In the genomic region with DNA sequence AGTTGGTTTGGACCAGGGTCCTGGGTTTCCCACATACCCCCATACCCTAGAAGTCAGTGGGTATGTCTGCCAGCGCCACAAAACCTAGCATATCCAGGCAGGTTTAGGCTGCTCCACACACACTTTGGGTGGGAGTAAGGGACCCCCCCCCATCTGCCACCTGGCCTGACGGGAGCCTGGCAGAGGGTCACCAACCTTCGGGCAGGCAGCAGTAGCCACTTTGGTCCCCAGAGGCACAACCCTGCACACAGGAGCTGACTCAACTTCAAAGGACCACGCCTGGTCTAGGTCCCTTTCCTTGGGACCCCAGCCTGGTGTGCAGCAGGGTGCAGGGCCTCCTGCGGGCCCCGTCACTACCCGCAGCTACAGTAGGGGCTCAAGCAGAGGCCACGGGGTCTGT, we compare ENCODE assay signal across 27 mouse cellular contexts. TPM values are rescaled to one million over a fixed set of nuclear protein-coding genes. Genes with fewer than 3 reads are reported as not detected.
A peak's percentile ranks its signal among the peaks of the same experiment; 100 is the strongest.
DNase-seq lines count a peak whose midpoint lies in the region; ATAC-seq and TF ChIP-seq lines count a peak whose summit lies in the region.
"Had no signal": no experiment of that assay in that cellular context is flagged by ENCODE, and none has a peak within 500 bp of the region (broad histone marks: within the 10 kb centered on the region; RNA-seq: fewer than 3 reads in every experiment).

No protein-coding gene starts in this region.

- H3K9ac ChIP-seq in kidney, embryonic 16.5 days (replicated peaks; ENCODE audit: low read length), result peak overlapping the region; percentile 44
- H3K9ac ChIP-seq in stomach, embryonic 14.5 days (replicated peaks; ENCODE audit: low read depth, low read length), result no peak overlapping the region
- H3K9ac ChIP-seq: embryonic facial prominence, embryonic 15.5 days; hindbrain, embryonic 13.5 days; midbrain, embryonic 13.5 days had no signal

- WGBS in kidney, embryonic 16.5 days, result 71% methylated on average over 8 of the region's 8 CpGs
- 86% methylated on average over 8 of the region's 8 CpGs for WGBS in embryonic facial prominence, embryonic 10.5 days
- 77% methylated on average over 8 of the region's 8 CpGs for WGBS in stomach, embryonic 14.5 days

- no peaks in the 10 kb centered on the region for H3K27me3 ChIP-seq in kidney, embryonic 16.5 days (ENCODE audit: insufficient read depth, low read length)
- H3K27me3 ChIP-seq in embryonic facial prominence, embryonic 10.5 days (replicated peaks; ENCODE audit: low read depth, poor library complexity, severe bottlenecking), result no peaks in the 10 kb centered on the region; the same call in 1 of the 2 replicates
- no peaks in the 10 kb centered on the region for H3K27me3 ChIP-seq in stomach, embryonic 14.5 days (ENCODE audit: control insufficient read depth, insufficient read depth, low read length)
- H3K27me3 ChIP-seq: embryonic facial prominence, embryonic 15.5 days; hindbrain, embryonic 13.5 days; midbrain, embryonic 13.5 days; neural tube, embryonic 12.5 days had no signal

- no peak overlapping the region for H3K27ac ChIP-seq in gastrocnemius, adult 2 months
- peak overlapping the region; percentile 84 for H3K27ac ChIP-seq in kidney, embryonic 16.5 days (ENCODE audit: low read length)
- peak overlapping the region; percentile 24; the same call in 1 of the 2 replicates for H3K27ac ChIP-seq in embryonic facial prominence, embryonic 10.5 days (replicated peaks)
- peak overlapping the region; percentile 58 for H3K27ac ChIP-seq in stomach, embryonic 14.5 days (ENCODE audit: low read length)
- H3K27ac ChIP-seq: embryonic facial prominence, embryonic 15.5 days; hindbrain, embryonic 13.5 days; left cerebral cortex, adult 2 months; midbrain, embryonic 13.5 days; neural tube, embryonic 12.5 days had no signal

- H3K9me3 ChIP-seq in kidney, embryonic 16.5 days (ENCODE audit: low read length), result no peaks in the 10 kb centered on the region
- H3K9me3 ChIP-seq in embryonic facial prominence, embryonic 10.5 days, result no peaks in the 10 kb centered on the region
- no peaks in the 10 kb centered on the region for H3K9me3 ChIP-seq in stomach, embryonic 14.5 days (ENCODE audit: control insufficient read depth, low read depth, low read length)
- H3K9me3 ChIP-seq: embryonic facial prominence, embryonic 15.5 days; G1E; hindbrain, embryonic 13.5 days; midbrain, embryonic 13.5 days; neural tube, embryonic 12.5 days had no signal

- H3K36me3 ChIP-seq in kidney, embryonic 16.5 days (ENCODE audit: insufficient read depth, low read length), result peaks cover 22% of the 10 kb centered on the region
- H3K36me3 ChIP-seq in embryonic facial prominence, embryonic 10.5 days (replicated peaks), result peaks cover 53% of the 10 kb centered on the region
- no peaks in the 10 kb centered on the region; the same call in 1 of the 2 replicates for H3K36me3 ChIP-seq in stomach, embryonic 14.5 days (ENCODE audit: control insufficient read depth, insufficient read depth, low read length)
- H3K36me3 ChIP-seq: G1E had no signal

- no peak overlapping the region for H3K4me2 ChIP-seq in kidney, embryonic 16.5 days (replicated peaks; ENCODE audit: low read depth, low read length)
- H3K4me2 ChIP-seq in stomach, embryonic 14.5 days (replicated peaks; ENCODE audit: low read depth, low read length), result no peak overlapping the region
- H3K4me2 ChIP-seq: embryonic facial prominence, embryonic 15.5 days; heart, embryonic 11.5 days; hindbrain, embryonic 13.5 days; liver, embryonic 11.5 days; midbrain, embryonic 13.5 days; neural tube, embryonic 12.5 days had no signal

- H3K4me3 ChIP-seq in gastrocnemius, adult 2 months, result no peak overlapping the region
- H3K4me3 ChIP-seq in kidney, embryonic 16.5 days (ENCODE audit: low read length), result no peak overlapping the region
- H3K4me3 ChIP-seq in embryonic facial prominence, embryonic 10.5 days, result 0 out of 2 replicates have a peak overlapping the region, but pooled peaks have one; percentile 0
- no peak overlapping the region for H3K4me3 ChIP-seq in stomach, embryonic 14.5 days (ENCODE audit: low read depth, low read length)
- H3K4me3 ChIP-seq: embryonic facial prominence, embryonic 15.5 days; hindbrain, embryonic 13.5 days; left cerebral cortex, adult 2 months; midbrain, embryonic 13.5 days; neural tube, embryonic 12.5 days had no signal

- DNase-seq in gastrocnemius, adult 2 months, result peak; percentile 14
- DNase-seq in gastrocnemius, postnatal 10 days, result no peak
- DNase-seq in kidney, adult 18-20 months, result no peak
- no peak for DNase-seq in embryonic facial prominence, embryonic 10.5 days (ENCODE audit: low spot score)
- no peak for DNase-seq in ovary, postnatal 14 days (ENCODE audit: low spot score)
- DNase-seq: adrenal gland, postnatal 10 days; cerebellum, postnatal 14 days; heart, postnatal 10 days; left cerebral cortex, postnatal 4 days; spleen, adult 18-20 months; thymus, postnatal 25 days had no signal

- no peak for ATAC-seq in kidney, embryonic 16.5 days (ENCODE audit: low FRiP score, low TSS enrichment)
- ATAC-seq in stomach, embryonic 14.5 days (ENCODE audit: insufficient number of reproducible peaks, insufficient read depth, low FRiP score, low read depth), result no peak
- no peak for ATAC-seq in inflammation-experienced regulatory T-cells, adult 6 months
- ATAC-seq: activated CD4-positive, CD25-positive, alpha-beta regulatory T cell, adult 4 months; CD4-positive, CD25-positive, alpha-beta regulatory T cell, adult 4 months; forebrain, embryonic 16.5 days; midbrain, embryonic 13.5 days had no signal

- TF ChIP-seq CTCF in gastrocnemius, adult 2 months (IDR thresholded peaks at IDR 0.05), result no peak

- intact Hi-C loops in gastrocnemius, adult 2 months (cut with DNase I), result no loop called here

- H3K4me1 ChIP-seq in kidney, embryonic 16.5 days (ENCODE audit: insufficient read depth, low read length), result peaks cover 45% of the 10 kb centered on the region
- H3K4me1 ChIP-seq in embryonic facial prominence, embryonic 10.5 days, result peaks cover 45% of the 10 kb centered on the region
- peaks cover 7% of the 10 kb centered on the region for H3K4me1 ChIP-seq in stomach, embryonic 14.5 days (ENCODE audit: control insufficient read depth, insufficient read depth, low read length)

RNA-seq across cellular contexts. Expression of a gene that starts 0.5 kb away (rescaled TPM):
- total RNA-seq in gastrocnemius, adult 2 months (2021), result not detected
- under 1 TPM in 1 of 2 experiments, not detected in 1; 0.54 TPM for total RNA-seq in gastrocnemius, postnatal 10 days (2021)
- polyA plus RNA-seq in kidney, embryonic 16.5 days (2015; fragmentation: Nextera tagmentation; extraction: Ambion mirVana), result 18.2 and 18.5 TPM in 2 replicates
- polyA plus RNA-seq in embryonic facial prominence, embryonic 10.5 days (2016; fragmentation: Nextera tagmentation; extraction: Ambion mirVana), result 1.7 and 2.2 TPM in 2 replicates
- polyA plus RNA-seq in stomach, embryonic 14.5 days (2014; fragmentation: Nextera tagmentation; extraction: Ambion mirVana), result 27.6 and 33.1 TPM in 2 replicates
- polyA plus RNA-seq in inflammation-experienced regulatory T-cells, adult 6 months (2017; shearing (Covaris generic)), result not detected
- total RNA-seq: megakaryocyte, adult 5-6 weeks had no signal
- polyA plus RNA-seq: activated CD4-positive, CD25-positive, alpha-beta regulatory T cell, adult 4 months; G1E had no signal

RNA-seq across cellular contexts. Expression of a gene that starts 26.9 kb away (rescaled TPM):
- total RNA-seq in gastrocnemius, adult 2 months (2021), result 10 to 100 TPM; 18.1 to 23.0 TPM
- total RNA-seq in gastrocnemius, postnatal 10 days (2021), result 10 to 100 TPM; 26.6 to 36.8 TPM
- 190 and 194 TPM in 2 replicates for polyA plus RNA-seq in kidney, embryonic 16.5 days (2015; fragmentation: Nextera tagmentation; extraction: Ambion mirVana)
- polyA plus RNA-seq in embryonic facial prominence, embryonic 10.5 days (2016; fragmentation: Nextera tagmentation; extraction: Ambion mirVana), result 127 and 129 TPM in 2 replicates
- 67.0 and 78.0 TPM in 2 replicates for polyA plus RNA-seq in stomach, embryonic 14.5 days (2014; fragmentation: Nextera tagmentation; extraction: Ambion mirVana)
- polyA plus RNA-seq in inflammation-experienced regulatory T-cells, adult 6 months (2017; shearing (Covaris generic)), result under 1 TPM in 1 of 3 experiments, not detected in 2; 0.43 TPM

RNA-seq across cellular contexts. Expression of a gene that starts 29.5 kb away (rescaled TPM):
- not detected for total RNA-seq in gastrocnemius, adult 2 months (2021)
- under 1 TPM in 1 of 2 experiments, not detected in 1; 0.11 TPM for total RNA-seq in gastrocnemius, postnatal 10 days (2021)
- not detected in 2 replicates for polyA plus RNA-seq in kidney, embryonic 16.5 days (2015; fragmentation: Nextera tagmentation; extraction: Ambion mirVana)
- 0.05 TPM in 1 of 2 replicates, not detected in the other for polyA plus RNA-seq in embryonic facial prominence, embryonic 10.5 days (2016; fragmentation: Nextera tagmentation; extraction: Ambion mirVana)
- polyA plus RNA-seq in stomach, embryonic 14.5 days (2014; fragmentation: Nextera tagmentation; extraction: Ambion mirVana), result not detected in 2 replicates
- polyA plus RNA-seq in inflammation-experienced regulatory T-cells, adult 6 months (2017; shearing (Covaris generic)), result 1 to 10 TPM in 1 of 3 experiments, under 1 TPM in 1, not detected in 1; 0.57 to 1.1 TPM
- total RNA-seq: gastrocnemius, postnatal 4 days; heart, postnatal 10 days had no signal
- polyA plus RNA-seq: CD4-positive, CD25-positive, alpha-beta regulatory T cell, adult 4 months; embryonic facial prominence, embryonic 15.5 days; G1E; heart, embryonic 11.5 days; hindbrain, embryonic 13.5 days; midbrain, embryonic 13.5 days had no signal

RNA-seq across cellular contexts. Expression of a gene that starts 34.0 kb away (rescaled TPM):
- 10 to 100 TPM; 18.8 to 25.1 TPM for total RNA-seq in gastrocnemius, adult 2 months (2021)
- 100 to 1,000 TPM in 1 of 2 experiments, 10 to 100 TPM in 1; 75.2 to 110 TPM for total RNA-seq in gastrocnemius, postnatal 10 days (2021)
- 431 and 491 TPM in 2 replicates for polyA plus RNA-seq in kidney, embryonic 16.5 days (2015; fragmentation: Nextera tagmentation; extraction: Ambion mirVana)
- polyA plus RNA-seq in embryonic facial prominence, embryonic 10.5 days (2016; fragmentation: Nextera tagmentation; extraction: Ambion mirVana), result 406 and 416 TPM in 2 replicates
- 237 and 275 TPM in 2 replicates for polyA plus RNA-seq in stomach, embryonic 14.5 days (2014; fragmentation: Nextera tagmentation; extraction: Ambion mirVana)
- polyA plus RNA-seq in inflammation-experienced regulatory T-cells, adult 6 months (2017; shearing (Covaris generic)), result 100 to 1,000 TPM in 2 of 3 experiments, 10 to 100 TPM in 1; 97.4 to 169 (median 149) TPM

RNA-seq across cellular contexts. Expression of a gene that starts 43.2 kb away (rescaled TPM):
- 1 to 10 TPM; 1.0 to 1.5 TPM for total RNA-seq in gastrocnemius, adult 2 months (2021)
- total RNA-seq in gastrocnemius, postnatal 10 days (2021), result 1 to 10 TPM; 1.1 to 1.6 TPM
- polyA plus RNA-seq in kidney, embryonic 16.5 days (2015; fragmentation: Nextera tagmentation; extraction: Ambion mirVana), result 23.9 and 26.4 TPM in 2 replicates
- polyA plus RNA-seq in embryonic facial prominence, embryonic 10.5 days (2016; fragmentation: Nextera tagmentation; extraction: Ambion mirVana), result 1.9 and 2.2 TPM in 2 replicates
- polyA plus RNA-seq in stomach, embryonic 14.5 days (2014; fragmentation: Nextera tagmentation; extraction: Ambion mirVana), result 8.7 and 9.0 TPM in 2 replicates
- polyA plus RNA-seq in inflammation-experienced regulatory T-cells, adult 6 months (2017; shearing (Covaris generic)), result 1 to 10 TPM in 1 of 3 experiments, under 1 TPM in 1, not detected in 1; 0.21 to 1.2 TPM

Comparison
In these comparisons a context has a peak if more than half of its experiments do, and no peak if none do; other contexts are left out.
1. RNA of a gene that starts 26.9 kb away (polyA plus RNA-seq): 190 to 194 TPM in kidney, embryonic 16.5 days, 127 to 129 TPM in embryonic facial prominence, embryonic 10.5 days and 67.0 to 78.0 TPM in stomach, embryonic 14.5 days; 0.43 TPM in inflammation-experienced regulatory T-cells, adult 6 months; every median in the first group is over 10 times any median in the second.